Mouse (Mus musculus): ENCODE measurements around the gene Siah3.

Gene Siah3

DNA sequence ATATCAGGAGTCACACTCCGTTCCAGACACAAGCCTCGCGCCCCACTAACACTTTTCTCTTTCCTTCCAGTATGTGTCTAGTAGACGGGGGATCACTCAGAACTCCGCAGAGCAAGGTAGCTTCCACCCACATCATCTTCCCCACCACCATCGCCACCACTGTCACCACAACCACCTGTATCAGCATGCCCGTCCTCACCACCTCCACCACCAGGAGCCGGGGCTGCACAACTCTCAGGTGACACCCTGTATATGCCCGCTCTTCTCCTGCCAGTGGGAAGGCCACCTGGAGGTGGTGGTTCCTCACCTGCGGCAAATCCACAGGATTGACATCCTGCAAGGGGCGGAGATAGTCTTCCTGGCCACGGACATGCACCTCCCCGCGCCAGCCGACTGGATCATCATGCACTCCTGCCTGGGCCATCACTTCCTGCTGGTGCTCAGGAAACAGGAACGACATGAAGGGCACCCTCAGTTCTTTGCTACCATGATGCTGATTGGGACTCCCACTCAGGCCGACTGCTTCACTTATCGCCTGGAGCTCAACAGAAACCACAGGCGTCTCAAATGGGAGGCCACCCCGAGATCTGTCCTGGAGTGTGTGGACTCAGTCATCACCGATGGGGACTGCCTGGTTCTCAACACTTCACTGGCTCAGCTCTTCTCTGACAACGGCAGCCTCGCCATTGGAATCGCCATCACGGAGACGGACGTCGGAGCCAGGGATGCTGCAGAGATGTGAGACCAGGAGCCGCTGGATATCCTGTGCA, 69.8 kb downstream of the Siah3 start:
- H3K36me3 ChIP-seq (ENCODE audit: control insufficient read depth, insufficient read depth, low read length, poor library complexity, severe bottlenecking), result no peaks in the 10 kb centered on the region
- H3K27me3 ChIP-seq (ENCODE audit: control insufficient read depth, insufficient read depth, low read length, poor library complexity, severe bottlenecking), result no peaks in the 10 kb centered on the region
- DNase-seq (ENCODE audit: low read depth, low spot score), result no peak

GRCm38 (mm10) chr14:75527464-75528190, 71.8 kb downstream of the Siah3 start:
- no peak for DNase-seq (ENCODE audit: low read depth, low spot score)
- Histone ChIP-seq H3K27me3 (ENCODE audit: control insufficient read depth, insufficient read depth, low read length, poor library complexity, severe bottlenecking) (no peaks in the 10 kb centered on the region), H3K36me3 (ENCODE audit: control insufficient read depth, insufficient read depth, low read length, poor library complexity, severe bottlenecking) (no peaks in the 10 kb centered on the region)

GRCm38 (mm10) chr14:75530815-75531353, 75.1 kb downstream of the Siah3 start:
- Histone ChIP-seq H3K36me3 (ENCODE audit: control insufficient read depth, insufficient read depth, low read length, poor library complexity, severe bottlenecking) (no peaks in the 10 kb centered on the region), H3K27me3 (ENCODE audit: control insufficient read depth, insufficient read depth, low read length, poor library complexity, severe bottlenecking) (no peaks in the 10 kb centered on the region)
- no peak for DNase-seq (ENCODE audit: low read depth, low spot score)

DNA sequence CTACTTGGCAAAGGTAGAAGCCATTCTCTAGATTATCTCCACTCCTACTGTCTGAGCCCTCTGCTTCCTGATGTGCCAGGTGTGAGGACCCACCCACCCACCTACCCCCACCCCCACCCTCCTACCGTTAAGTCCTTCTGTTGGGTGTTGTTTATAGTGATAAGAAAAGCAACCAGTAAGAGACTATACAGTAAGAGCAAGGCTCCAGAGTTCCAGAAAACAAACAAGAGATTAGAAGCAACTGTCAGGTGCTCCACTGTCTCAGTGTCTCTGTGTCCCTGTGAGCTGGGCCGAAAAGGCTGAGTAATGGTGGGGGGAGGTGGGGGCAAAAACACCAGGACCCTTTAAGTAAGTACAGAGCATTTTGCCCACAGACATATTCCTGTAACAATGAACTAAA, 83.4 kb downstream of the Siah3 start:
- H3K27me3 ChIP-seq (ENCODE audit: control insufficient read depth, insufficient read depth, low read length, poor library complexity, severe bottlenecking), result no peaks in the 10 kb centered on the region
- DNase-seq (ENCODE audit: low read depth, low spot score), result no peak
- no peaks in the 10 kb centered on the region for H3K36me3 ChIP-seq (ENCODE audit: control insufficient read depth, insufficient read depth, low read length, poor library complexity, severe bottlenecking)

GRCm38 (mm10) chr14:75540216-75540995, 84.6 kb downstream of the Siah3 start:
- H3K27me3 ChIP-seq (ENCODE audit: control insufficient read depth, insufficient read depth, low read length, poor library complexity, severe bottlenecking), result no peaks in the 10 kb centered on the region
- no peak for DNase-seq (ENCODE audit: low read depth, low spot score)

DNA sequence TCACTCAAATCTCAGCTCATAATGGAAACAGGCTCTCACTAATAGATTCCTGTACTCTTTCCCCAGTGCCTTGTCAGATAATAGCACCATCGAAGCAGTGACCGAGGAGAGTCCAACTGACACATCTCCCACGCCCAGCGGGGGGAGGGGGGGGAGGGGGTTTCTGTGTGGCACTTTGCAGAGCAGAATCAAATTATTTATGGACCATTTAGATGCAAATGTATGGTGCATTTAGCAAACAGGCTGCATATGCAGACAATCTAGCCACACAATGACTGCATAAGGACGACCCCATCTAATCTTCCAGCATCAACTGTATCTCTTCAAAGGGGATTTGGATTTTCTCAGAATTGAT, 85.2 kb downstream of the Siah3 start:
- Histone ChIP-seq H3K36me3 (ENCODE audit: control insufficient read depth, insufficient read depth, low read length, poor library complexity, severe bottlenecking) (no peaks in the 10 kb centered on the region), H3K27me3 (ENCODE audit: control insufficient read depth, insufficient read depth, low read length, poor library complexity, severe bottlenecking) (no peaks in the 10 kb centered on the region)
- no peak for DNase-seq (ENCODE audit: low read depth, low spot score)

More at GRCm38 (mm10) chr14:75540216-75540995, 84.6 kb downstream of the Siah3 start:
- no peaks in the 10 kb centered on the region for H3K36me3 ChIP-seq (ENCODE audit: control insufficient read depth, insufficient read depth, low read length, poor library complexity, severe bottlenecking)

- no peaks in the 10 kb centered on the region for H3K27me3 ChIP-seq (ENCODE audit: control insufficient read depth, insufficient read depth, low read length, poor library complexity, severe bottlenecking)
- no peak for DNase-seq (ENCODE audit: low read depth, low spot score)
Measured at GRCm38 (mm10) chr14:75541731-75542130, 85.9 kb downstream of the Siah3 start.

DNA sequence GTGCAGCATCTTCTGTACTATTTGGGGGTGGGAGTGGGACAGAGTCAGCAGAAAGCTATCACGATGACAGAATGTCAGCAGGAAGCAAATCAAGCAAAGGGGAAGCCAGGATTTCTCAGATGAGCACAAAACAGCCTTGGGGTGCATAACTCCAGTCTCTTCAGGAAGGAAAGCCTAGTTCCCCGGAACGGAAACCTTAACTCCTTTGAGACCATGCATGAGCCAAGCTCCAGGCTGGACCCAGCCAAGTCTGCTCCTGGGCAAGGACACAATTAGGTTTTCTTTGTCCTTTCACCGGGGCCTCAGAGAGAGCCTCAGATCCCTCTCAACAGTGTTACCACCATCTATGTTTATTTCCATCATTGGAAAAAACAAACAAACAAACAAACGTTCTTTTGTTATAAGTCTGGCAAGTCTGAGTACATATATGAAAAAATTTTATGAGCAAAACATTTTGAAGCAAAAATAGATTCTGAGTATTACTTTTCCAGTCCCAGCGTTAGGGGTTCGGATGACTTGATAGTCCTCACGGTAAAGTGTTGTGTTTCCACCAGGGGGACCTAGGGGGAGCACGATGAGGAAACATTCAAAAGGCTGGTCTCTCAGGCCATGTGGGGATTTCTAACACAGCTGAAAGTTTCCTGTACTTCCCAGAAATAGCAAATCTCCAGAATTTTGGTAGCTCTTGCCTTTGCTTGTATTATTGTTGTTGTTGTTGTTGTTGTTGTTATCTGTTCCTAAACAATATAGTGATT, 106.0 kb downstream of the Siah3 start:
- DNase-seq (ENCODE audit: low read depth, low spot score), result no peak
- Histone ChIP-seq H3K27me3 (ENCODE audit: control insufficient read depth, insufficient read depth, low read length, poor library complexity, severe bottlenecking) (no peaks in the 10 kb centered on the region), H3K36me3 (ENCODE audit: control insufficient read depth, insufficient read depth, low read length, poor library complexity, severe bottlenecking) (no peaks in the 10 kb centered on the region)

More at GRCm38 (mm10) chr14:75541731-75542130, 85.9 kb downstream of the Siah3 start:
- no peaks in the 10 kb centered on the region for H3K36me3 ChIP-seq (ENCODE audit: control insufficient read depth, insufficient read depth, low read length, poor library complexity, severe bottlenecking)

GRCm38 (mm10) chr14:75565534-75566140, 109.9 kb downstream of the Siah3 start:
- no peaks in the 10 kb centered on the region for H3K36me3 ChIP-seq (ENCODE audit: control insufficient read depth, insufficient read depth, low read length, poor library complexity, severe bottlenecking)
- no peak for DNase-seq (ENCODE audit: low read depth, low spot score)
- no peaks in the 10 kb centered on the region for H3K27me3 ChIP-seq (ENCODE audit: control insufficient read depth, insufficient read depth, low read length, poor library complexity, severe bottlenecking)

DNA sequence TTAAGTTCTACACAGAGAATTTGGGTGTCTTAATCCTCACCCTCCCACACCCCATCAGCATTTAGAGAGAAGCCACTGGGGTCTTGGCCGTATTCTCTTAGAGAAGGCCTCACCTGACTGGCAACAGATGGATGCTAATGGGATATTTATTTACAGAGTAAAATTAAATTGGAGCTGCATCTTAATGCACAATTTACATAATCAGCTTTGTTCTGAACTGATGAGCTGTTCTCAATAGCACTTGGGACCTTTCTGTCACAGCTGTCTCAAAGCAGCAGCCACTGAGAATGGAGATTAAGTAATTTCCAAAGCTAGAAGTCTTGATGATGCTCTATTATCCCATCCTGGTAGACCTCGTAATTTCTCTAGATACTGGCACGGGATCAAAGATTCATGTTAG, 110.5 kb downstream of the Siah3 start:
- Histone ChIP-seq H3K36me3 (ENCODE audit: control insufficient read depth, insufficient read depth, low read length, poor library complexity, severe bottlenecking) (no peaks in the 10 kb centered on the region), H3K27me3 (ENCODE audit: control insufficient read depth, insufficient read depth, low read length, poor library complexity, severe bottlenecking) (no peaks in the 10 kb centered on the region)
- DNase-seq (ENCODE audit: low read depth, low spot score), result no peak

- H3K36me3 ChIP-seq (ENCODE audit: control insufficient read depth, insufficient read depth, low read length, poor library complexity, severe bottlenecking), result no peaks in the 10 kb centered on the region
- H3K27me3 ChIP-seq (ENCODE audit: control insufficient read depth, insufficient read depth, low read length, poor library complexity, severe bottlenecking), result no peaks in the 10 kb centered on the region
- DNase-seq (ENCODE audit: low read depth, low spot score), result no peak
Measured at GRCm38 (mm10) chr14:75579010-75579409, 123.2 kb downstream of the Siah3 start.
